Mouse (Mus musculus) limb, embryonic 15.5 days (tissue): ENCODE measurements around the gene Rhbdd1. TPM values are rescaled to one million over a fixed set of nuclear protein-coding genes. Genes with fewer than 3 reads are reported as not detected.

ENCODE experiments used
- ATAC-seq: fragments of 200-750 bp; cut with Nextera tagmentation; 2 replicates; pipeline ENCODE4 v1.8.0; 2017; ENCODE audit warnings: low read depth, moderate TSS enrichment; ENCODE audit not compliant: insufficient number of reproducible peaks, low FRiP score, low TSS enrichment
- H3K27ac ChIP-seq: fragments of 300-500 bp; sonication (generic); 2 replicates; pipeline ENCODE4 v1.5.1; 2015; ENCODE audit warnings: moderate library complexity, mild to moderate bottlenecking, inconsistent platforms
- H3K27me3 ChIP-seq: fragments of 300-500 bp; sonication (generic); 2 replicates; pipeline ENCODE4 v1.6.1; 2015; ENCODE audit warnings: inconsistent platforms
- H3K36me3 ChIP-seq: fragments of 300-500 bp; sonication (generic); 2 replicates; pipeline ENCODE4 v1.6.1; 2015; ENCODE audit warnings: inconsistent platforms
- H3K4me1 ChIP-seq: fragments of 300-500 bp; sonication (generic); 2 replicates; pipeline ENCODE4 v1.6.1; 2015; ENCODE audit warnings: inconsistent platforms
- H3K4me2 ChIP-seq: fragments of 300-500 bp; sonication (generic); 2 replicates; pipeline ENCODE4 v1.6.1; 2015; ENCODE audit warnings: mild to moderate bottlenecking, inconsistent platforms
- H3K4me3 ChIP-seq: fragments of 300-500 bp; sonication (generic); 2 replicates; pipeline ENCODE4 v1.5.1; 2015; ENCODE audit warnings: mild to moderate bottlenecking, inconsistent platforms
- H3K9ac ChIP-seq: fragments of 300-500 bp; sonication (generic); 2 replicates; pipeline ENCODE4 v1.6.1; 2015; ENCODE audit warnings: inconsistent platforms
- H3K9me3 ChIP-seq: fragments of 300-500 bp; sonication (generic); 2 replicates; pipeline ENCODE4 v1.6.1; 2016; ENCODE audit warnings: inconsistent platforms
- WGBS: fragments of 180-500 bp; shearing (Covaris S2); methylation state at CpG from one replicate; pipeline ENCODE4 v1.1.7; 2015; 5-methylcytosine and 5-hydroxymethylcytosine counted together
- polyA plus RNA-seq: library from polyadenylated mRNA; unstranded; fragments of >200 nt; fragmentation: Nextera tagmentation; extraction: Ambion mirVana; gene quantifications from 2 replicates; pipeline ENCODE4 v1.2.1, GENCODE M21; 2015

The Rhbdd1 gene
- polyA plus RNA-seq, 1 experiment from 2014 or later, result 11.2 TPM

DNA sequence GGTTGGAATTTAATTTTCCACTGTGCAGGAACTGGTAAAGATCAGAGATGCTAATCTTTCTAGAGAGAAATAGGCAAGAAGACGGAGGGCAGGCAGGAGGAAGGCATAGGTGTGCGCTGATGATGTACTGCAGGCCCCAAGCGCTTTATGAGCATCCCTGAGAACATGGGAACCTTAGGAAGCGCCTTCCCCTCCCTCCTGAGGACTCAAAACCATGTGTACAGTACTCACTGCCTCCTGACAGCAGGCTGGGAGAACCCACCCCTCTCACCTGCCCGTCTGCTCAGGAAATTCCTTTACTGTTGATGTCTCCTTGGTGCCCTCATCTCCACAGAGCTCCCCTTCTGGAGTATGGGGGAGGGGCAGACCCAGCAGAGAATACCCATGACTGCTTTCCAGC lies 95.3 kb downstream of the Rhbdd1 start:
- Histone ChIP-seq H3K36me3 (no peaks in the 10 kb centered on the region), H3K4me1 (peaks cover 16% of the 10 kb centered on the region), H3K4me2 (no peak overlapping the region), H3K4me3 (no peak overlapping the region), H3K9ac (no peak overlapping the region), H3K27ac (no peak overlapping the region), H3K27me3 (no peaks in the 10 kb centered on the region), H3K9me3 (no peaks in the 10 kb centered on the region)
- ATAC-seq, result no peak
- 67% methylated on average over 5 of the region's 5 CpGs for WGBS

DNA sequence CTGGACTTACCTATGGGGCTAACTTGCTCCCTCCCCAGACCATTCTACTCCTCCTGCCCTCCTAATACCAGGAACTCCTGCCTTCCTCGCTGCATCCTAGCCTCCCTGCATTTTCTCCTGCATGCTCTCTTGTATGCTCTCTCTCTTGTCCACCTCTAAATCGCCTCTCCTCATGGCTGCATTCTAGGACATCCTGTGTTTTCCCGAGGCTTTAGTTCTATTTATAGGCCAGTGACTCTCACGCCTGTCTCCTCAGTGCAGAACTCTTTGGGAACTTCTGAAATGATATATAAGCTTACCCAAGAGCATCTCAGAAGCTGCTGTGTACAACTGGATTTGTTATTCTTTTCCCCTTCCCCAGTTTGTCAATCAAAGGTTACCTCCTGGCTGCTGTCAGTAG lies 95.8 kb downstream of the Rhbdd1 start:
- Histone ChIP-seq H3K4me2 (no peak overlapping the region), H3K4me3 (no peak overlapping the region), H3K9ac (no peak overlapping the region), H3K4me1 (peaks cover 12% of the 10 kb centered on the region), H3K9me3 (no peaks in the 10 kb centered on the region), H3K27me3 (no peaks in the 10 kb centered on the region), H3K27ac (no peak overlapping the region), H3K36me3 (no peaks in the 10 kb centered on the region)
- ATAC-seq, result no peak
- 66% methylated on average over 4 of the region's 4 CpGs for WGBS

DNA sequence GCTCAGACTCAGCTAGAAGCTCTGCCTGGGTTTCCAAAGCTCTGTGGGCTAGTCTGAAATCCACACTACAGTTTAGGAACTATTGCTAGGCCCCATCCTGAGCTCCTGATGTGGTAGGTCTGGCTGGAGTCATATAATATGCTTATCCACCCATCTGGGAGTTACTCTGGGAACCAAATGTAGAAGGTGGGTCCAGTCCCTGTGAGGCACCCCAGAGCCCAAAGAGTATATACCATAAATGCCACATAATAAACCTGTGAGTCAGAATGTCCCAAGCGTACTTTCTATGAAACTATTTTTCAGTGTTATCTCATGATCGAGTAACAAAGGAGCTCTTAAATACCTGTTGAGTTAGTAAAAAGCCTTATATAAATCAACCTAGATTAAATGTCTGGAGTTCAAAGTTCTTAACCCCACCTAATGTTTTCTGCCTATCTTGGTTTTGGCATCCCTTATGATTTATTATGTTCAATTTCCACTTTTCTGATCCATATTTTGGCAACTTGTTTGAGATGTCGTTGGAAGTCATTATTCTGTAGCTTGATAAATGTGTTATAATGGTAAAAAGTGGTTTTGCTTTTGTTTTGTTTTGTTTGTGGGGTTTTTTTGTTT lies 98.3 kb downstream of the Rhbdd1 start:
- Histone ChIP-seq H3K4me2 (no peak overlapping the region), H3K27me3 (no peaks in the 10 kb centered on the region), H3K9me3 (no peaks in the 10 kb centered on the region), H3K36me3 (no peaks in the 10 kb centered on the region), H3K4me1 (peaks cover 4% of the 10 kb centered on the region; the same call in 1 of the 2 replicates), H3K9ac (no peak overlapping the region), H3K27ac (no peak overlapping the region), H3K4me3 (no peak overlapping the region)
- ATAC-seq, result no peak
- WGBS, result 67% methylated on average over 3 of the region's 3 CpGs

DNA sequence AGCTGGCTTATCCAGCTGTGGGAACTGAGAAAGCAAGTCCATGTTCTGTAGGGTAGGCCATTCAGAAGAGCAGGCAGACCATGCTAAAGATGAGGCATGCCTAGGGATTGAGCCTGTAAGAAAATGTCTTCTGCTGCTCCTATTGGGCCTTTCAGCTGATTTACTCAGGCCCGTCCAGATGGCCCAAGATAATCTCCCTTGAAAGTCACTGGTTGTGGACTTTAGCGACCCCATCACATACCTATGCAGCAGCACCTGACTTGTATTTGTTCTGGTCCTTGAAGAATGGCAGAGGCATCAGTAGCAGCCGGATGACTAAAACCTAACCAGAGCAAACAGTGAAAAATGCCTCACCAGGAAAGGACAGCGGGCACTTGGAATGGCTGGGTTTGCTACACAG lies 99.4 kb downstream of the Rhbdd1 start:
- 79% methylated on average over 4 of the region's 4 CpGs for WGBS
- no peak for ATAC-seq
- no peaks in the 10 kb centered on the region for H3K9me3 ChIP-seq
- H3K4me2 ChIP-seq, result no peak overlapping the region
- no peaks in the 10 kb centered on the region for H3K36me3 ChIP-seq
- H3K9ac ChIP-seq, result no peak overlapping the region
- H3K27ac ChIP-seq, result no peak overlapping the region
- no peaks in the 10 kb centered on the region for H3K27me3 ChIP-seq
- peaks cover 4% of the 10 kb centered on the region; the same call in 1 of the 2 replicates for H3K4me1 ChIP-seq
- H3K4me3 ChIP-seq, result no peak overlapping the region

DNA sequence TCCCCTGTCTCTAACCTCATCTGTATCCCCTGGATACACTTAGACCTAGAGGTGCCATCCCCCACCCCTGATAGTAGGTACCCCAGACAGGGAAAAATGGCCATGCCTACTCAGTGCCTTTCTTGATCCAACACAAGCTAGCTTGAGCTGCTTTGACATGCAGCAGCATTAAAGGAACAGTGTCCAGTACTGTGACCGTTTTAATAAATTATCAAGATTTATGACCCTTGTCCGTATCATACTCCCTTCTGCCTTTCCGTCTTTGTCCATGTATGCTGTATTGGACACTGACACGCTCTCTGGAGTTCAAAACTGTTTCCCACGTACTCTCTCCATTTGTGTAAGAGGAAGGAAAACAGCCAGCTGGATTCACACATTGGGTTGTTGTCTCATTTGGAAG lies 111.5 kb downstream of the Rhbdd1 start:
- Histone ChIP-seq H3K27me3 (no peaks in the 10 kb centered on the region), H3K9ac (no peak overlapping the region), H3K4me2 (no peak overlapping the region), H3K36me3 (no peaks in the 10 kb centered on the region), H3K4me1 (peaks cover 15% of the 10 kb centered on the region), H3K9me3 (no peaks in the 10 kb centered on the region), H3K4me3 (no peak overlapping the region), H3K27ac (no peak overlapping the region)
- no peak for ATAC-seq
- whole genome bisulfite sequencing, result 87% methylated on average over 5 of the region's 5 CpGs

DNA sequence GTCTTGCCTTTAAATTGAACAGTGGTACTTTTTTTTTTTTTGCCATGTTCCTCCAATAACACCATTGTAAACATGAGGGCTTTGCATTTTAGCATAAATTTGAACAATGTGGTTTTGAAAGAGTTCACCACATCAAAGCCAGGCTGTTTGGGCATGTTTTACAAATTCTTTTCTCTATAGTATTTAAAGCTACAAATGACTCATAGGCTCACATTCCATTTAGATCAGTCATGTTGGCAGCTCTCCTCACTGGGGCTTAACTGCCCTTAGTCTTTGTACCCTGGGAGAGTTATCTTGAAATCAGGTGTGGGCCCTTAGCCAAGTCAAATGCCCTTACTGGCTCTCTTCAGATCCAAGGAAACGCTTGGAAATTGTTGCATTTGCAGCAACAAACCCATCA lies 112.8 kb downstream of the Rhbdd1 start:
- ATAC-seq, result peak; percentile 40; the same call in 1 of the 2 replicates
- H3K36me3 ChIP-seq, result no peaks in the 10 kb centered on the region
- no peak overlapping the region for H3K4me3 ChIP-seq
- H3K4me1 ChIP-seq, result peaks cover 21% of the 10 kb centered on the region
- no peak overlapping the region for H3K9ac ChIP-seq
- H3K27me3 ChIP-seq, result no peaks in the 10 kb centered on the region
- peak overlapping the region; percentile 43 for H3K27ac ChIP-seq
- WGBS, result 9% methylated on average over 1 of the region's 1 CpGs
- no peak overlapping the region for H3K4me2 ChIP-seq
- no peaks in the 10 kb centered on the region for H3K9me3 ChIP-seq

- no peak overlapping the region for H3K4me2 ChIP-seq
- no peaks in the 10 kb centered on the region for H3K27me3 ChIP-seq
- peaks cover 21% of the 10 kb centered on the region for H3K4me1 ChIP-seq
- ATAC-seq, result 0 out of 2 replicates have a peak, but pooled peaks have one; percentile 20
- H3K36me3 ChIP-seq, result no peaks in the 10 kb centered on the region
- no peak overlapping the region for H3K4me3 ChIP-seq
- H3K9ac ChIP-seq, result no peak overlapping the region
- H3K9me3 ChIP-seq, result no peaks in the 10 kb centered on the region
- 44% methylated on average over 15 of the region's 15 CpGs for WGBS
- H3K27ac ChIP-seq, result 0 out of 2 replicates have a peak overlapping the region, but pooled peaks have one; percentile 51
Measured at GRCm38 (mm10) chr1:82432919-82433648, 116.8 kb downstream of the Rhbdd1 start.

DNA sequence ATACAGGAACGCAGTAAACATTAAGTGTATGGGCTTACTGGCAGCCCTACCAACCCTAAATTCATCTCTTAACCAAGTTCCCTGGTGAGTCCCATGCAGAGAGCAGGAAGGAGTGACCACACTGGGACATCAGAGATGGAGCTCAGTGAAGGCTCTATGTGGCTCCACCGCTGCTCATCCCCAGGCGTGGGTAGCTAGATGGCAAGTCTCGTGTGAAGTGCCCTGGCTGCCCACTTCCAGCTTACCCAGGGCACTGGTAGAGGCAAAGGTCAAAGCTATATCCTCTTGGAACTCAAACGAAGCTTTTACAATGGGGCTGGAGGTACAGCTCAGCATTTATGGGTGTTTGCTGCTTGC lies 117.4 kb downstream of the Rhbdd1 start:
- no peak overlapping the region for H3K27ac ChIP-seq
- H3K4me1 ChIP-seq, result peaks cover 18% of the 10 kb centered on the region
- H3K27me3 ChIP-seq, result no peaks in the 10 kb centered on the region
- no peaks in the 10 kb centered on the region for H3K36me3 ChIP-seq
- H3K4me3 ChIP-seq, result no peak overlapping the region
- WGBS, result 82% methylated on average over 5 of the region's 5 CpGs
- no peak overlapping the region for H3K4me2 ChIP-seq
- H3K9me3 ChIP-seq, result no peaks in the 10 kb centered on the region
- ATAC-seq, result no peak
- H3K9ac ChIP-seq, result no peak overlapping the region

DNA sequence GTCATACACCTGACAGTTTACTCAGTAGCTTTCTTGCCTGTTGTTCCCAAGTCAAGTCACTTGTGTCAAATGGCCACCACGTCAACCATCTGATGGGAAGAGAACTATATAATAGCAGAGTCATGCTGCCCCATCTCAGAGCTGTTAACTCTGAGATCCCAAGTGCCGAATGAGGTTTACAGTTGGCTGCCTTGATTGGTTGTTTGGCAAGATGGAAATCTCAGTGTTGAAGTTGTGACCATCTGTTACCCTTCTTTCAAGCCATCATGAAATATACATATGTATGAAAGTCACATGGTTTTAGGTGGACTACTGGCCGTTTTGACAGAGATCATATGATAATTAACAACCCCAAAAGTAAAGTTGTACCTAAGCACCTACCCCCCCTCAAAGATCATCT lies 121.0 kb downstream of the Rhbdd1 start:
- no peaks in the 10 kb centered on the region for H3K36me3 ChIP-seq
- H3K4me3 ChIP-seq, result no peak overlapping the region
- no peaks in the 10 kb centered on the region for H3K9me3 ChIP-seq
- 83% methylated on average over 3 of the region's 3 CpGs for WGBS
- H3K9ac ChIP-seq, result no peak overlapping the region
- no peak for ATAC-seq
- peaks cover 6% of the 10 kb centered on the region; the same call in 1 of the 2 replicates for H3K4me1 ChIP-seq
- H3K27ac ChIP-seq, result no peak overlapping the region
- H3K4me2 ChIP-seq, result no peak overlapping the region
- no peaks in the 10 kb centered on the region for H3K27me3 ChIP-seq

GRCm38 (mm10) chr1:82440123-82440522 lies 123.9 kb downstream of the Rhbdd1 start:
- H3K4me1 ChIP-seq, result no peaks in the 10 kb centered on the region
- H3K9ac ChIP-seq, result no peak overlapping the region
- H3K9me3 ChIP-seq, result no peaks in the 10 kb centered on the region
- no peaks in the 10 kb centered on the region for H3K27me3 ChIP-seq
- H3K36me3 ChIP-seq, result no peaks in the 10 kb centered on the region
- WGBS, result 69% methylated on average over 1 of the region's 1 CpGs
- H3K4me3 ChIP-seq, result no peak overlapping the region
- no peak overlapping the region for H3K27ac ChIP-seq
- H3K4me2 ChIP-seq, result no peak overlapping the region
- ATAC-seq, result no peak

- WGBS, result 35% methylated on average over 4 of the region's 4 CpGs
- ATAC-seq, result no peak
Measured at GRCm38 (mm10) chr1:82443517-82443916, 127.3 kb downstream of the Rhbdd1 start.

GRCm38 (mm10) chr1:82446049-82446448 lies 129.8 kb downstream of the Rhbdd1 start:
- Histone ChIP-seq H3K27ac (no peak overlapping the region), H3K36me3 (no peaks in the 10 kb centered on the region), H3K9me3 (no peaks in the 10 kb centered on the region), H3K4me2 (no peak overlapping the region), H3K9ac (no peak overlapping the region), H3K4me1 (0 out of 2 replicates have a peak, but pooled peaks cover 3% of the 10 kb centered on the region), H3K4me3 (no peak overlapping the region), H3K27me3 (no peaks in the 10 kb centered on the region)
- ATAC-seq, result no peak
- WGBS, result 79% methylated on average over 7 of the region's 7 CpGs

More at GRCm38 (mm10) chr1:82443517-82443916, 127.3 kb downstream of the Rhbdd1 start:
- Histone ChIP-seq H3K9me3 (no peaks in the 10 kb centered on the region), H3K4me1 (0 out of 2 replicates have a peak, but pooled peaks cover 3% of the 10 kb centered on the region), H3K27me3 (no peaks in the 10 kb centered on the region), H3K36me3 (no peaks in the 10 kb centered on the region), H3K27ac (no peak overlapping the region), H3K4me2 (no peak overlapping the region), H3K9ac (no peak overlapping the region), H3K4me3 (no peak overlapping the region)
